Mouse (Mus musculus): ENCODE measurements around the gene Gm17387. TPM values are rescaled to one million over a fixed set of nuclear protein-coding genes. Genes with fewer than 3 reads are reported as not detected.

The Gm17387 gene
- total RNA-seq, 4 experiments from 2014 or later, result not detected

DNA sequence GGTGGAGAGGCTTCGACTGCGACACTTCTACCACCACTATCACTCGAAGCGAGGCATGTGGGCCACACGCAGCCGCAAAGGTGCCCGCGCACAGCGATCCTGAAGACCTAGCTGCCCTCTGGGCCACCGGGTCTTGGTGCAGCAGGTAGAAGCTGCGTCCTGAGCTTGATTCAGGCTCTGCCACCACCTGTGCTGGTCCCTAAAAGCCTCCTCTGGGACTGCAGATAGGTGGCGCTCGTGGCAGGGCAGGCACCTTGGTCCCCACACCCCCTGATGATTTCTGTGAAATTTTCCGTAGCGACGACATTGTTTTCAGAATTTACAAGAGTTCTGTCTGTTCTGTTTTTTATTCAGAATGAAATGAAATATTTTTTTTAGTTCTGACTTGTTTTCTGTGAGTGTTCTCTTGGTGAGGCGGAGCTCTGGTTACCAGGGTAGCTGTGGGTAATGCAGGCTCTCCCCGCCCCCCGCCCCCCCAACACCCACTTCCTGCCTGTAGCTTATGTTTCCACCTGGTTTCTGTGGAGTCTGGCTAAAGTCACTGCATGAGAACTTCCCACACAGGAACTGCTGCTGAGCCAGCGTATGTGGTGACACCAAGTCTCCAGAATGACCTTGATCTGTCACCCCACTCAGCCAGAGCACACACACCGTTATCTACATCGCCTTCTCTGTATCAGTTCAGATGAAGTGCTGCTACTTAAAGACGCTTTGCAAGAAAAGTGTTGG is 43.2 kb downstream of the Gm17387 start:
- DNase-seq (ENCODE audit: low spot score in 2 of 2), result no peak

- no peak for DNase-seq (ENCODE audit: low spot score in 2 of 2)
Measured at GRCm38 (mm10) chr7:141073782-141074181, 44.9 kb downstream of the Gm17387 start.

DNA sequence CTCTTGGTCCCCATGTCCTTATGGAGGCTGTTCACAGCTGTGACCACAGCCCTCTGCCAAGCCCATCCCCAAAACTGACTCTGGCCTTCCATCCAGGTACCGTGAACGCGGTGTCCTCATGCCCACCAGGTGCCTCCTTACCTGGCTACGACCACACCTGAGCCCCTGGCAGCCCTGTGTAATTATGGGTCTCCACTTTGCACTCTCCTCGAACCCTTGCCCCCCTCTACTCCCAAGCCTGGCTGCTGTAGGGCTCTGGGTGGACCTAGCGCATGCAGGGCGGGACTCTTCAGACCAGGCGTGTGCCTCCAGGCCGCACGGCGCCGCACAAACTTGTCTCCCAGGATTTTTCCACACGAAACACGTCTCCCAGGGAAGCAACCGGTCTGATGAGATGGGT is 48.9 kb downstream of the Gm17387 start, which contains the start of gene Pkp3:
Gene Pkp3 (plus strand): TSS at position 378 of the 400 bp plus-strand sequence.
- no peak for DNase-seq (ENCODE audit: low spot score in 2 of 2)

- DNase-seq (ENCODE audit: low spot score in 2 of 2), result no peak
Measured at GRCm38 (mm10) chr7:141078876-141079275, 49.9 kb downstream of the Gm17387 start.

Other genes starting within 250 kb of the Gm17387 start
- gene Syce1, start 241.3 kb upstream of the Gm17387 start, total RNA-seq (2022), result not detected
- under 1 TPM in 1 of 4 experiments, not detected in 3; 0.11 TPM for gene Zfp941, start 207.0 kb upstream of the Gm17387 start, total RNA-seq (2022)
- not detected for gene Urah, start 194.1 kb upstream of the Gm17387 start, total RNA-seq (2022)
- not detected for gene Scgb1c1, start 183.6 kb upstream of the Gm17387 start, total RNA-seq (2022)
- gene Odf3, start 181.3 kb upstream of the Gm17387 start, total RNA-seq (2022), result not detected
- not detected for gene Gm45785, start 172.8 kb upstream of the Gm17387 start, total RNA-seq (2022)
- gene Ric8a, start 172.2 kb upstream of the Gm17387 start, total RNA-seq (2022), result 10 to 100 TPM; 11.8 to 13.5 (median 13.1) TPM
- 1 to 10 TPM; 6.5 to 7.7 (median 6.8) TPM for gene Bet1l, start 171.6 kb upstream of the Gm17387 start, total RNA-seq (2022)
- gene Psmd13, start 147.2 kb upstream of the Gm17387 start, total RNA-seq (2022), result 10 to 100 TPM; 85.3 to 96.3 (median 89.9) TPM
- gene Sirt3, start 146.8 kb upstream of the Gm17387 start, total RNA-seq (2022), result 10 to 100 TPM; 18.7 to 23.2 (median 22.2) TPM
- gene Cox8b, start 128.7 kb upstream of the Gm17387 start, total RNA-seq (2022), result 1,000 to 10,000 TPM; 1,780 to 2,019 (median 1,893) TPM
- under 1 TPM in 1 of 4 experiments, not detected in 3; 0.08 TPM for gene Nlrp6, start 108.2 kb upstream of the Gm17387 start, total RNA-seq (2022)
- gene Pgghg, start 87.7 kb upstream of the Gm17387 start, total RNA-seq (2022), result 1 to 10 TPM; 1.4 to 2.8 (median 2.2) TPM
- under 1 TPM in 2 of 4 experiments, not detected in 2; 0.34 to 0.53 TPM for gene Ifitm5, start 78.8 kb upstream of the Gm17387 start, total RNA-seq (2022)
- gene Gm45717, start 73.2 kb upstream of the Gm17387 start, total RNA-seq (2022), result not detected
- gene Ifitm2, start 73.1 kb upstream of the Gm17387 start, total RNA-seq (2022), result 10 to 100 TPM; 25.1 to 51.9 (median 30.1) TPM
- gene Ifitm1, start 61.9 kb upstream of the Gm17387 start, total RNA-seq (2022), result under 1 TPM; 0.34 to 0.99 (median 0.77) TPM
- 10 to 100 TPM; 20.8 to 38.8 (median 27.1) TPM for gene Ifitm3, start 18.4 kb upstream of the Gm17387 start, total RNA-seq (2022)
- gene Ifitm6, start 11.2 kb upstream of the Gm17387 start, total RNA-seq (2022), result not detected
- gene B4galnt4, start 32.0 kb downstream of the Gm17387 start, total RNA-seq (2022), result under 1 TPM in 2 of 4 experiments, not detected in 2; 0.20 to 0.59 TPM
- gene Pkp3, start 49.1 kb downstream of the Gm17387 start, total RNA-seq (2022), result not detected
- 1 to 10 TPM; 1.4 to 1.6 (median 1.5) TPM for gene Sigirr, start 71.4 kb downstream of the Gm17387 start, total RNA-seq (2022)
- gene Ano9, start 88.7 kb downstream of the Gm17387 start, total RNA-seq (2022), result not detected
- 10 to 100 TPM; 18.6 to 26.4 (median 22.0) TPM for gene Ptdss2, start 93.3 kb downstream of the Gm17387 start, total RNA-seq (2022)
- gene Rnh1, start 143.7 kb downstream of the Gm17387 start, total RNA-seq (2022), result 10 to 100 TPM; 51.3 to 63.6 (median 53.6) TPM
- 100 to 1,000 TPM; 112 to 158 (median 132) TPM for gene Hras, start 164.9 kb downstream of the Gm17387 start, total RNA-seq (2022)
- gene Lrrc56, start 165.0 kb downstream of the Gm17387 start, total RNA-seq (2022), result 1 to 10 TPM; 1.4 to 2.5 (median 2.0) TPM
- not detected for gene Lmntd2, start 184.9 kb downstream of the Gm17387 start, total RNA-seq (2022)
- gene Rassf7, start 186.7 kb downstream of the Gm17387 start, total RNA-seq (2022), result under 1 TPM in 2 of 4 experiments, not detected in 2; 0.38 to 0.56 TPM
- 10 to 100 TPM; 16.8 to 25.3 (median 19.4) TPM for gene Phrf1, start 199.7 kb downstream of the Gm17387 start, total RNA-seq (2022)
- under 1 TPM; 0.27 to 0.80 (median 0.50) TPM for gene Irf7, start 237.3 kb downstream of the Gm17387 start, total RNA-seq (2022)
- not detected for gene Cdhr5, start 247.7 kb downstream of the Gm17387 start, total RNA-seq (2022)